Mouse (Mus musculus) MEL (cell line): ENCODE results near the gene Synj1. TPM values are rescaled to one million over a fixed set of nuclear protein-coding genes. Genes with fewer than 3 reads are reported as not detected.

Source experiments
- BHLHE40 ChIP-seq: IDR thresholded peaks from 2 replicates; pipeline ENCODE4 v1.6.1; 2012; ENCODE audit warnings: low read depth, mild to moderate bottlenecking, inconsistent platforms, low read length, improper control_type of control experiment, borderline replicate concordance
- CHD1 ChIP-seq: IDR thresholded peaks from 2 replicates; pipeline ENCODE4 v1.6.1; 2012; ENCODE audit warnings: low read depth, mild to moderate bottlenecking, inconsistent platforms, low read length, improper control_type of control experiment
- CTCF ChIP-seq, 3 experiments: IDR thresholded peaks in 2 of 3; conservative IDR thresholded peaks in 1 of 3; 2 replicates each; pipeline ENCODE4 v1.5.1; 2011 to 2012; ENCODE audit warnings: low read length in 3 of 3, low read depth in 2 of 3, mild to moderate bottlenecking in 2 of 3, improper control_type of control experiment in 1 of 3, inconsistent platforms in 1 of 3, mixed read lengths in 1 of 3, moderate library complexity in 1 of 3; ENCODE audit not compliant: control insufficient read depth in 1 of 3, insufficient read depth in 1 of 3, poor library complexity in 1 of 3, severe bottlenecking in 1 of 3
- EP300 ChIP-seq, 2 experiments: IDR thresholded peaks; 2 replicates each; pipeline ENCODE4 v1.6.1; 2011; ENCODE audit warnings: improper control_type of control experiment in 2 of 2, low read length in 2 of 2, low read depth in 1 of 2, mild to moderate bottlenecking in 1 of 2
- ETS1 ChIP-seq: IDR thresholded peaks from 2 replicates; pipeline ENCODE4 v1.6.1; 2012; ENCODE audit warnings: low read depth, mild to moderate bottlenecking, inconsistent platforms, low read length, improper control_type of control experiment, moderate library complexity
- GATA1 ChIP-seq: IDR thresholded peaks from 2 replicates; pipeline ENCODE4 v1.6.1; 2011; ENCODE audit warnings: low read depth, low read length, improper control_type of control experiment
- JUND ChIP-seq: IDR thresholded peaks from 2 replicates; pipeline ENCODE4 v1.6.1; 2011; ENCODE audit warnings: low read depth, mild to moderate bottlenecking, improper control_type of control experiment, low read length
- MAFK ChIP-seq: IDR thresholded peaks from 2 replicates; pipeline ENCODE4 v1.6.1; 2011; ENCODE audit warnings: low read depth, mild to moderate bottlenecking, low read length, improper control_type of control experiment, borderline replicate concordance
- MAX ChIP-seq: IDR thresholded peaks from 2 replicates; pipeline ENCODE4 v1.6.1; 2011; ENCODE audit warnings: low read length, improper control_type of control experiment
- MAZ ChIP-seq: IDR thresholded peaks from 2 replicates; pipeline ENCODE4 v1.6.1; 2012; ENCODE audit warnings: low read depth, mild to moderate bottlenecking, inconsistent platforms, low read length, improper control_type of control experiment
- MXI1 ChIP-seq: IDR thresholded peaks from 2 replicates; pipeline ENCODE4 v1.6.1; 2011; ENCODE audit warnings: mild to moderate bottlenecking, low read depth, low read length, improper control_type of control experiment
- MYB ChIP-seq: IDR thresholded peaks from 2 replicates; pipeline ENCODE4 v1.6.1; 2011; ENCODE audit warnings: mild to moderate bottlenecking, low read depth, low read length, improper control_type of control experiment
- NELFE ChIP-seq: IDR thresholded peaks from 2 replicates; pipeline ENCODE4 v1.6.1; 2011; ENCODE audit warnings: low read depth, low read length, improper control_type of control experiment
- POLR2AphosphoS2 ChIP-seq: IDR thresholded peaks from 2 replicates; pipeline ENCODE4 v1.6.1; 2011; ENCODE audit warnings: low read length, improper control_type of control experiment
- POLR2AphosphoS5 ChIP-seq: IDR thresholded peaks from 2 replicates; pipeline ENCODE4 v1.6.1; 2012; ENCODE audit warnings: low read depth, borderline replicate concordance, mild to moderate bottlenecking, inconsistent platforms, low read length, moderate library complexity, mixed read lengths
- RAD21 ChIP-seq: IDR thresholded peaks from 2 replicates; pipeline ENCODE4 v1.6.1; 2011; ENCODE audit warnings: mild to moderate bottlenecking, low read depth, low read length, improper control_type of control experiment
- RCOR1 ChIP-seq: IDR thresholded peaks from 2 replicates; pipeline ENCODE4 v1.6.1; 2012; ENCODE audit warnings: low read depth, mild to moderate bottlenecking, inconsistent platforms, low read length, improper control_type of control experiment
- SIN3A ChIP-seq: IDR thresholded peaks from 2 replicates; pipeline ENCODE4 v1.6.1; 2012; ENCODE audit warnings: low read length, improper control_type of control experiment, inconsistent platforms
- TBP ChIP-seq: IDR thresholded peaks from 2 replicates; pipeline ENCODE4 v1.8.0; 2011; ENCODE audit warnings: low read depth, low read length, improper control_type of control experiment
- TCF12 ChIP-seq: IDR thresholded peaks from 2 replicates; pipeline ENCODE4 v1.6.1; 2014; ENCODE audit warnings: low read depth, mild to moderate bottlenecking, inconsistent platforms, low read length, improper control_type of control experiment, moderate library complexity
- USF1 ChIP-seq: IDR thresholded peaks from 2 replicates; pipeline ENCODE4 v1.6.1; 2014; ENCODE audit warnings: low read depth, mild to moderate bottlenecking, inconsistent platforms, low read length, improper control_type of control experiment, moderate library complexity
- USF2 ChIP-seq, 2 experiments: IDR thresholded peaks; 2 replicates each; pipeline ENCODE4 v1.6.1; 2011 to 2012; ENCODE audit warnings: improper control_type of control experiment in 2 of 2, low read length in 2 of 2, borderline replicate concordance in 1 of 2, inconsistent platforms in 1 of 2, low read depth in 1 of 2, mild to moderate bottlenecking in 1 of 2; ENCODE audit not compliant: insufficient read depth in 1 of 2
- ZC3H11A ChIP-seq: IDR thresholded peaks from 2 replicates; pipeline ENCODE4 v1.6.1; 2012; ENCODE audit warnings: low read depth, mild to moderate bottlenecking, inconsistent platforms, low read length, improper control_type of control experiment
- ZKSCAN1 ChIP-seq: IDR thresholded peaks from 2 replicates; pipeline ENCODE4 v1.6.1; 2012; ENCODE audit warnings: low read depth, mild to moderate bottlenecking, inconsistent platforms, low read length, improper control_type of control experiment, moderate library complexity
- ZMIZ1 ChIP-seq: IDR thresholded peaks from 2 replicates; pipeline ENCODE4 v1.6.1; 2012; ENCODE audit warnings: low read depth, mild to moderate bottlenecking, inconsistent platforms, low read length, improper control_type of control experiment, moderate library complexity
- polyA plus RNA-seq, 2 experiments: library from polyadenylated mRNA; stranded (reverse) in 1 of 2; unstranded in 1 of 2; fragments of >175 nt in 1 of 2; fragments of >200 nt in 1 of 2; gene quantifications; 2 replicates each; pipeline versions ENCODE4 v1.2.1 to v1.2.4; 2012; ENCODE audit warnings: low replicate concordance in 2 of 2, low read depth in 1 of 2; ENCODE audit not compliant: insufficient read length in 2 of 2, insufficient read depth in 1 of 2, missing spikeins in 1 of 2
- total RNA-seq: library from RNA; depleted of rRNA; stranded (reverse); fragments of 300-350 nt; gene quantifications from 2 replicates; pipeline ENCODE4 v1.2.3, GENCODE M21; 2012

Synj1 gene
- total and polyA plus RNA-seq, 3 experiments: 5.0 to 34.5 TPM; not detected in 1

DNA sequence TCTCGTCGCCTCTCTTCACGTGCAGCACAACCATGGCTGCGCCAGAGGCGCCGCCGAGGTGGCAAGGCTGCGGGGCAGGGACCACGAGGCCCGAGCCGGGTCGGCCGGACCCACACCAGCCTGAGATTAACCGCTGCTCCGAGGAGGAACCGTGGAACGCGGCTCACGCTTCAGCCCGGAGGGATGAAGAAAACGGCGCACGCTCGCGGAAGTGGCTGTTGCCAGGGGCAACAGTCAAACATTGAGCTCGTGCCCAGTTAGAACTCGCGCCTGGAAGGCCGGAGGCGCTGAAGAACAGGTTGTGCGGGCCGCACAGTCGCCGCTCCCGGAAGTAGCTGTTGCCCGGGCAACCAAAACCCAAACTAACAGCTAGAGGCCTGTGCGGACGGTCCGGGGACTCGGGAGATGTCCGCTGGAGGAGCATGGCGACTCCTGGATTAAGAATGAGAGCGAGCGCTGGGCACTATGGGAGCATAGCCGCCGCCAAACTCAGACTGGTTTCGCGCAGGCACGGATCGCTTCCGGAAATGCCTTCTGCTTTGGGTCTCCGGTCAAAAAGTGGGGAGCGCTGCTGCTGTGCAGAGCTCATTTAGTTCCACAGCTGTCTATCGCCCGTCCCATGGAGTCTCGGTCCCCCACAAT, 76.3 kb downstream of the Synj1 start, which contains the start of gene Cfap298 (continued):
- TF ChIP-seq JUND: no peak
- peak; percentile 39; the same call in 1 of the 2 replicates for TF ChIP-seq USF1
- peak; percentile 57 for TF ChIP-seq MAX
- no peak for TF ChIP-seq ZC3H11A
- peak; percentile 79 for TF ChIP-seq TBP
- TF ChIP-seq RCOR1: no peak
- TF ChIP-seq MAFK: no peak
- TF ChIP-seq CHD1: no peak
- TF ChIP-seq POLR2AphosphoS2: no peak
- TF ChIP-seq EP300 (IDR thresholded peaks at IDR 0.05; ENCODE audit: low read depth in 1 of 2, low read length in 2 of 2): no peak
- TF ChIP-seq TCF12: peak; percentile 70
- TF ChIP-seq MAZ: 0 out of 2 replicates have a peak, but pooled peaks have one; percentile 39
- TF ChIP-seq CTCF (IDR thresholded peaks at IDR 0.05 in 2 of 3, conservative IDR thresholded peaks at IDR 0.05 in 1 of 3; ENCODE audit: control insufficient read depth in 1 of 3, insufficient read depth in 1 of 3, low read depth in 2 of 3, low read length in 3 of 3, poor library complexity in 1 of 3, severe bottlenecking in 1 of 3): 0 out of 6 replicates have a peak, but pooled peaks of 1 of the 3 experiments have one; percentile 1
- TF ChIP-seq RAD21: no peak
- no peak for TF ChIP-seq GATA1
- no peak for TF ChIP-seq ZKSCAN1
- peak; percentile 99 for TF ChIP-seq MXI1
- TF ChIP-seq BHLHE40: no peak
- no peak for TF ChIP-seq USF2 (IDR thresholded peaks at IDR 0.05; ENCODE audit: borderline replicate concordance in 1 of 2, insufficient read depth in 1 of 2, low read depth in 1 of 2, low read length in 2 of 2)
- TF ChIP-seq ZMIZ1: 0 out of 2 replicates have a peak, but pooled peaks have one; percentile 3
- TF ChIP-seq NELFE: peak; percentile 64
- TF ChIP-seq MYB: 0 out of 2 replicates have a peak, but pooled peaks have one; percentile 9
- TF ChIP-seq SIN3A: peak; percentile 99
- peak; percentile 46; the same call in 1 of the 2 replicates for TF ChIP-seq ETS1
- no peak for TF ChIP-seq POLR2AphosphoS5
